Mouse (Mus musculus): ENCODE data around the gene Rbm43. TPM values are rescaled to one million over a fixed set of nuclear protein-coding genes. Genes with fewer than 3 reads are reported as not detected.

Gene Rbm43
- 56.6 and 63.6 TPM in 2 replicates for total RNA-seq (2015)
- 32.9 and 39.2 TPM in 2 replicates for total RNA-seq (2017)

GRCm38 (mm10) chr2:51934574-51935334 is at the start of gene Rbm43:
Gene Rbm43 (minus strand): TSS chr2:51935163.
- ATAC-seq (ENCODE audit: poor library complexity, severe bottlenecking), result peak; percentile 78

- peak; percentile 80 for ATAC-seq (ENCODE audit: poor library complexity, severe bottlenecking)
Measured at GRCm38 (mm10) chr2:51982288-51982687, 47.3 kb upstream of the Rbm43 start.

- peak; percentile 79 for ATAC-seq (ENCODE audit: poor library complexity, severe bottlenecking)
Measured at GRCm38 (mm10) chr2:51981630-51982029, 46.7 kb upstream of the Rbm43 start.

- peak; percentile 17; the same call in 1 of the 2 replicates for ATAC-seq (ENCODE audit: poor library complexity, severe bottlenecking)
Measured at GRCm38 (mm10) chr2:51973410-51973968, 38.5 kb upstream of the Rbm43 start, which contains the start of gene Nmi. Gene Nmi (minus strand): TSS chr2:51973494.

- ATAC-seq (ENCODE audit: poor library complexity, severe bottlenecking), result peak; percentile 83
Measured at GRCm38 (mm10) chr2:51972641-51973409, 37.9 kb upstream of the Rbm43 start.

GRCm38 (mm10) chr2:51972142-51972541 is 37.2 kb upstream of the Rbm43 start:
- ATAC-seq (ENCODE audit: poor library complexity, severe bottlenecking), result peak; percentile 78

GRCm38 (mm10) chr2:51970897-51971296 is 35.9 kb upstream of the Rbm43 start:
- ATAC-seq (ENCODE audit: poor library complexity, severe bottlenecking), result no peak

- no peak for ATAC-seq (ENCODE audit: poor library complexity, severe bottlenecking)
Measured at GRCm38 (mm10) chr2:51967288-51967687, 32.3 kb upstream of the Rbm43 start.

GRCm38 (mm10) chr2:51953648-51954204 is 18.8 kb upstream of the Rbm43 start:
- ATAC-seq (ENCODE audit: poor library complexity, severe bottlenecking), result no peak

- ATAC-seq (ENCODE audit: poor library complexity, severe bottlenecking), result no peak
Measured at GRCm38 (mm10) chr2:51950876-51951275, 15.9 kb upstream of the Rbm43 start.

- no peak for ATAC-seq (ENCODE audit: poor library complexity, severe bottlenecking)
Measured at GRCm38 (mm10) chr2:51948105-51948830, 13.3 kb upstream of the Rbm43 start.

GRCm38 (mm10) chr2:51945812-51946211 is 10.8 kb upstream of the Rbm43 start:
- peak; percentile 51 for ATAC-seq (ENCODE audit: poor library complexity, severe bottlenecking)

- ATAC-seq (ENCODE audit: poor library complexity, severe bottlenecking), result no peak
Measured at GRCm38 (mm10) chr2:51941832-51942231, 6.9 kb upstream of the Rbm43 start.

- no peak for ATAC-seq (ENCODE audit: poor library complexity, severe bottlenecking)
Measured at GRCm38 (mm10) chr2:51938750-51939149, 3.8 kb upstream of the Rbm43 start.

- no peak for ATAC-seq (ENCODE audit: poor library complexity, severe bottlenecking)
Measured at GRCm38 (mm10) chr2:51937004-51937403, 2.0 kb upstream of the Rbm43 start.

GRCm38 (mm10) chr2:51936585-51936984 is 1.6 kb upstream of the Rbm43 start:
- no peak for ATAC-seq (ENCODE audit: poor library complexity, severe bottlenecking)

GRCm38 (mm10) chr2:51935921-51936320 is 958 bp upstream of the Rbm43 start:
- no peak for ATAC-seq (ENCODE audit: poor library complexity, severe bottlenecking)

- ATAC-seq (ENCODE audit: poor library complexity, severe bottlenecking), result peak; percentile 11; the same call in 1 of the 2 replicates
Measured at GRCm38 (mm10) chr2:51933341-51934134, 1.4 kb downstream of the Rbm43 start.

- ATAC-seq (ENCODE audit: poor library complexity, severe bottlenecking), result no peak
Measured at GRCm38 (mm10) chr2:51931241-51931640, 3.7 kb downstream of the Rbm43 start.
